Mouse (Mus musculus) hindbrain, embryonic 14.5 days (tissue): ENCODE data around the gene Padi6. TPM values are rescaled to one million over a fixed set of nuclear protein-coding genes. Genes with fewer than 3 reads are reported as not detected.

Experiments used
- ATAC-seq: fragments of 200-750 bp; cut with Nextera tagmentation; 2 replicates; pipeline ENCODE4 v1.8.0; 2017; ENCODE audit warnings: moderate number of reproducible peaks, mild to moderate bottlenecking, moderate TSS enrichment, moderate library complexity; ENCODE audit not compliant: low FRiP score
- DNase-seq: peaks from one replicate; pipeline ENCODE4 v3.0.0-alpha.2; 2015; ENCODE audit warnings: low spot score
- H3K27ac ChIP-seq: fragments of 300-500 bp; sonication (generic); 2 replicates; pipeline ENCODE4 v1.5.1; 2014; ENCODE audit warnings: mild to moderate bottlenecking, moderate library complexity
- H3K27me3 ChIP-seq: fragments of 300-500 bp; sonication (generic); 2 replicates; pipeline ENCODE4 v1.6.1; 2014; ENCODE audit warnings: mild to moderate bottlenecking, low read length, mixed read lengths; ENCODE audit not compliant: control insufficient read depth, insufficient read depth
- H3K36me3 ChIP-seq: fragments of 300-500 bp; sonication (generic); replicated peaks from 2 replicates; pipeline ENCODE4 v1.6.1; 2014; ENCODE audit not compliant: control insufficient read depth, insufficient read depth
- H3K4me1 ChIP-seq: fragments of 300-500 bp; sonication (generic); replicated peaks from 2 replicates; pipeline ENCODE4 v1.6.1; 2014; ENCODE audit warnings: antibody characterized with exemption, low read length, mixed read lengths; ENCODE audit not compliant: control insufficient read depth, insufficient read depth
- H3K4me2 ChIP-seq: fragments of 300-500 bp; sonication (generic); replicated peaks from 2 replicates; pipeline ENCODE4 v1.6.1; 2014; ENCODE audit warnings: mild to moderate bottlenecking, moderate library complexity
- H3K4me3 ChIP-seq: fragments of 300-500 bp; sonication (generic); replicated peaks from 2 replicates; pipeline ENCODE4 v1.5.1; 2014; ENCODE audit warnings: mild to moderate bottlenecking, low read length
- H3K9ac ChIP-seq: fragments of 300-500 bp; sonication (generic); 2 replicates; pipeline ENCODE4 v1.6.1; 2014
- H3K9me3 ChIP-seq: fragments of 300-500 bp; sonication (generic); 2 replicates; pipeline ENCODE4 v1.6.1; 2016; ENCODE audit warnings: low read length; ENCODE audit not compliant: control insufficient read depth
- WGBS: fragments of 180-500 bp; shearing (Covaris S2); extraction: QIAGEN DNeasy Blood & Tissue Kit; methylation state at CpG from one replicate; pipeline ENCODE4 v1.1.7; 2014; 5-methylcytosine and 5-hydroxymethylcytosine counted together
- polyA plus RNA-seq: library from polyadenylated mRNA; unstranded; fragments of >200 nt; fragmentation: Nextera tagmentation; extraction: Ambion mirVana; gene quantifications from 2 replicates; pipeline ENCODE4 v1.2.1, GENCODE M21; 2014

Padi6 gene
- polyA plus RNA-seq, 1 experiment from 2014 or later: not detected

DNA sequence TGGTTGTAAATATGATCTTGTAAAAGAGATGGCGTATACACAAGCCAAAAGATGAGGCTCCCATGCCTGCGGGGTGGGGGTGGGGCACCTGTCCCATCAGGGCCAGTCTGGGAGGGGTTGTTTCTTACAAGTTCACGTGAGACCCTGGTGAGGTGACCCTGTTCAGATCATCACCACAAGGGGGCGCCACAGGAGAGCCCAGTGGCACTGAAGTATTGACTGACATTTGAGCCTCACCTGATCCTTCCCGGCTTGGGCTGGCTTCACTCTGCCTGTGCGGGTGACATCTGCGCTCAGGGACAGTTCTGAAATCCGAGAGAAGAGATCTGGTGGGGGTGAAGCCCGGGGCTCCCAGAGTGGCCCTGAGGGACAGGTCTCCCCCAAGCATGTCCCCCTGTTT is 20.7 kb upstream of the Padi6 start:
- Histone ChIP-seq H3K9ac (no peak overlapping the region), H3K4me3 (no peak overlapping the region), H3K4me2 (no peak overlapping the region), H3K27ac (no peak overlapping the region), H3K4me1 (no peaks in the 10 kb centered on the region), H3K27me3 (no peaks in the 10 kb centered on the region), H3K36me3 (no peaks in the 10 kb centered on the region), H3K9me3 (no peaks in the 10 kb centered on the region)
- WGBS: 16% methylated on average over 9 of the region's 9 CpGs
- DNase-seq (no peak), ATAC-seq (no peak)

DNA sequence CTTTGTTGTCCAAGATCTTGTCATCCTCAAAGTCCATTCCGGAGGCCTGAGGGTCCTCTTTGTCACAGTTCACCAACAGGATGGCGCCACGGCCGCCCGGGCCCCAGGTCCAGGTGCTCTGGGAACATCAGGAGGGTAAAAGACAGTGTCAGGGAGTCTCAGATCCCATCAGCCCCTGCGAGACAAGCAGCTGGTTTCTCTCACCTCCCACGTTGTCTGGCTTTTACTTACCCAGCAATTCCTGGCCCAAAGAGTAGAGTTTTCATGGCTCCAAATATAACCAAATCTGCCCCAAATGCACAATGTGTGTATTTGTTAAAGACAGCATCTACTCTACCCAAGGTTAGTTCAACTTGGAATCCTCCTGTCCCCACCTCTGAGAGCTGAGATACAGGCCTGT is 19.2 kb upstream of the Padi6 start:
- Histone ChIP-seq H3K4me2 (no peak overlapping the region), H3K4me3 (no peak overlapping the region), H3K27me3 (no peaks in the 10 kb centered on the region), H3K4me1 (0 out of 2 replicates have a peak, but pooled peaks cover 3% of the 10 kb centered on the region), H3K27ac (no peak overlapping the region), H3K9ac (no peak overlapping the region), H3K9me3 (no peaks in the 10 kb centered on the region), H3K36me3 (no peaks in the 10 kb centered on the region)
- ATAC-seq: no peak
- DNase-seq: no peak
- WGBS: 94% methylated on average over 7 of the region's 7 CpGs

DNA sequence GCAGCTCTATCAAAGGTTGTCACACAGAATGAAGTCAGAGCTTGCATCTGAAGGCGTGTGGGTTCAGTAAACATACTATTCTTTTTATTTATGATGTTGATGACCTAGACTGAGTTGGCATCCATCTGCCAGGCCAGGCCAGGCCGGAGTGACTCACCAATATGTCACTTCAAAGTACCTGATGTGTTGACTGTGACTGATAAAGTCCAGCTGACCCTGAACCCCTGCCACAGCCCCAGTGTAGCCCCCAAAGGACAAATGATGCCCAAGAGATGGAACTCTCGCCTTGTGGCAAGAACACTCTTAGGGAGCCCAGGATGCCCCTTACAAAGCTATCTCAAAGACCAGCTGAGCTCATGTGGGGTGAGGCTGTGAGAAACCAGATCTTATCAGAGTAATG is 13.4 kb upstream of the Padi6 start:
- Histone ChIP-seq H3K27me3 (no peaks in the 10 kb centered on the region), H3K4me3 (no peak overlapping the region), H3K4me2 (no peak overlapping the region), H3K27ac (no peak overlapping the region), H3K9ac (no peak overlapping the region), H3K4me1 (0 out of 2 replicates have a peak, but pooled peaks cover 3% of the 10 kb centered on the region), H3K36me3 (no peaks in the 10 kb centered on the region), H3K9me3 (no peaks in the 10 kb centered on the region)
- ATAC-seq: no peak
- DNase-seq: no peak
- 85% methylated on average over 3 of the region's 3 CpGs for WGBS

DNA sequence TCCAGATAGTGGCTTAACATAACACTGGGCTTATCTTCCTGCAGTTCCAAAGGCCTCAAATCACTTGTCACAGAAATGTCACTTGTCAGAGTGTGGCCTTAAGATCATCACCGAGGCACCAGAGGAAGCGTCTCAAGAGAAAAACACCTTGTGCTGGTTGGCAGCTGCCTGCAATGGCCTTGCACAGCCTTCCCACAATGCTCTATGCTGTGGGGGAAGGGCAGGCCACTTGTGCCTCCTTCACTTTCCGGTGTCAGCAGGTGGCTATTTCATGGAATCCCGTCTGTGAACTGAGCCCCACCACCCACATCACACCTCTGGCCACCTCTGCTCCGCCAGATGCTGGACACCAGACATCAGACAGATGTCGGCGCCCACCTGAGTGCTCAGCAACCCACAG is 10.9 kb upstream of the Padi6 start:
- DNase-seq: no peak
- ATAC-seq: no peak
- H3K4me2 ChIP-seq: no peak overlapping the region
- H3K9ac ChIP-seq: no peak overlapping the region
- no peak overlapping the region for H3K4me3 ChIP-seq
- no peaks in the 10 kb centered on the region for H3K27me3 ChIP-seq
- H3K9me3 ChIP-seq: no peaks in the 10 kb centered on the region
- H3K4me1 ChIP-seq: 0 out of 2 replicates have a peak, but pooled peaks cover 3% of the 10 kb centered on the region
- 65% methylated on average over 7 of the region's 7 CpGs for WGBS
- no peak overlapping the region for H3K27ac ChIP-seq
- no peaks in the 10 kb centered on the region for H3K36me3 ChIP-seq

DNA sequence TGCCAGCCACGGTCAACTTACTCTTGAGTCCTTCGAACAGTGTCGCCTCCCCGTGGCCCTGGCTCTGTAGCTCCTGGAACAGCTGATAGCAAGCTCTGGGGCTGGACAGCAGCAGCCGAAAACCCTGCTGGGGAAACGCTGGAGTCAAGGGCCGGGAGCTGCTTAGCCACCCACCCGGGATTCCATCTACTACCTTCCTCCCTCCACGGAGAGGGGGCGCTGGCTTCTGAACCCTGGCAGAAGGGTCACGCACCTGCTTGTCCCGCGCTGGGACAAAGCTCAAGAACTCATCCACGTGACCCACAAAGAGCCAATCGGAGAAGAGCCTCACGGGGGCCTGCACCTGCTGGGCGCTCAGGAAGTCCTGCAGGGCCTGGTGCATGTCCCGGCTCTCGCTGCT is 7.9 kb upstream of the Padi6 start:
- no peak overlapping the region for H3K27ac ChIP-seq
- no peak for ATAC-seq
- no peak overlapping the region for H3K4me3 ChIP-seq

DNA sequence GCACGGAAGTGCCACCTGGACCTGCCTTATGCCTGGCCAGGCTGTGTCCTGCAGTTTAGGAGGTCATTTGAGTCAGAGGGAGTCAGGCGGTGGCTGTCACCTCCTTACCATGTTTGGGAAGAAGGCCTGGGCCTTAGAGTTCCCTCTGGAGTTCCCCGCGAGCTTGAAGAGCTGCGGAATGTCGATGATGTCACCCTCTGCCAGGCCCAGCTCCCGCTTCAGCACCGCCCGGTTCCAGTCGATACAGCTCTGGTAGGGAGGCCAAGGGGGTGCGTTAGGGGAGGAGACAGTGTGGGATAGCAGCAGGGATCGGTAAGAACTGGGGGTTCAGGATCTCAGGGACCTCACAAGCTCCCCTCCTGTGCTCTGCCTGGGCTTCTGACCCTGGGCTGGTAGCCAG is 5.5 kb upstream of the Padi6 start:
- H3K27me3 ChIP-seq: no peaks in the 10 kb centered on the region
- DNase-seq (no peak), ATAC-seq (no peak)
- H3K9me3 ChIP-seq: no peaks in the 10 kb centered on the region
- H3K9ac ChIP-seq: no peak overlapping the region
- H3K27ac ChIP-seq: no peak overlapping the region
- H3K4me2 ChIP-seq: no peak overlapping the region
- H3K4me3 ChIP-seq: no peak overlapping the region
- no peaks in the 10 kb centered on the region for H3K4me1 ChIP-seq
- 37% methylated on average over 12 of the region's 12 CpGs for WGBS
- H3K36me3 ChIP-seq: no peaks in the 10 kb centered on the region

More for the DNA sequence above, 7.9 kb upstream of the Padi6 start:
- Histone ChIP-seq H3K27me3 (no peaks in the 10 kb centered on the region), H3K4me2 (peak overlapping the region; percentile 31), H3K9me3 (no peaks in the 10 kb centered on the region), H3K9ac (no peak overlapping the region), H3K4me1 (no peaks in the 10 kb centered on the region), H3K36me3 (no peaks in the 10 kb centered on the region)
- 10% methylated on average over 19 of the region's 19 CpGs for WGBS
- no peak for DNase-seq

DNA sequence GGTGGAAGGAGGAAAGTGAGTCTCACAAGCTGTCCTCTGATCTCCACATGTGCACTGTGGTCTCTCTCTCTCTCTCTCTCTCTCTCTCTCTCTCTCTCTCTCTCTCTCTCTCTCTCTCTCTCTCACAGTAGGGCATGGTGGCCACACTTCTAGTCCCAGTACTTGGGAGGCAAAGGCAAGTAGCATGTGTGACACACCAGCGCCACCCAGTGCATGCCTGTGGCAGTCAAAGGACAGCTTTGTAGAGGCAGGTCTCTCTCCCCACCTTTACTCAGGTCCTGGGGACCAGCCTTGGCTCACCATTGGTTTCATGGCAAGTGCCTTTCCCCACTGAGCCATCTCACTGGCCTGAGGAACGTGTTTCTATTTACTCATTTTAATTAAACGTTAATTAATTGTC is 2.2 kb upstream of the Padi6 start:
- no peak overlapping the region for H3K27ac ChIP-seq
- no peaks in the 10 kb centered on the region for H3K36me3 ChIP-seq
- no peak overlapping the region for H3K9ac ChIP-seq
- H3K9me3 ChIP-seq: no peaks in the 10 kb centered on the region
- DNase-seq (no peak), ATAC-seq (no peak)
- no peak overlapping the region for H3K4me3 ChIP-seq
- H3K4me1 ChIP-seq: no peaks in the 10 kb centered on the region
- H3K4me2 ChIP-seq: no peak overlapping the region
- 23% methylated on average over 3 of the region's 3 CpGs for WGBS
- H3K27me3 ChIP-seq: no peaks in the 10 kb centered on the region

DNA sequence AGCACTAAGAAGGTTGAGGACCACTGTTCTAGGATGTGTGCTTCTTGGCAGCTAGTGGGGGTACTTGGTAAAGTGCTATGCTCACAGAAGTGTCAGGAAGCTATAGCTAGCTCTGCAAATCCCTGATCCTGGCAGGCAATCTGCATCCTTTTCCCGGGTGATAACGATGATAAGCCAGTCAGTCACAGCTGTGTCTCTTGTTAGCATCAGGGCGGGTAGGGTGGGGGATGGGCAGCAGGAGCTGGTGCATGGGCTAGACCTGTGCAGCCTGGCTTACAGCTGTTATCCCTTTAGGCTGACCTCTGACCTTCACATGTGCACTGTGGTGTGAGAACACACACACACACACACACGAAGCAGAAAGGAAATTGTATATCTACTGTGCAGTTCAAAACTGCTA is 643 bp upstream of the Padi6 start:
- no peak overlapping the region for H3K9ac ChIP-seq
- DNase-seq: no peak
- no peak overlapping the region for H3K27ac ChIP-seq
- no peak for ATAC-seq
- no peaks in the 10 kb centered on the region for H3K9me3 ChIP-seq
- no peaks in the 10 kb centered on the region for H3K36me3 ChIP-seq
- H3K4me1 ChIP-seq: no peaks in the 10 kb centered on the region
- no peaks in the 10 kb centered on the region for H3K27me3 ChIP-seq
- H3K4me3 ChIP-seq: no peak overlapping the region
- H3K4me2 ChIP-seq: no peak overlapping the region
- WGBS: 30% methylated on average over 4 of the region's 4 CpGs

DNA sequence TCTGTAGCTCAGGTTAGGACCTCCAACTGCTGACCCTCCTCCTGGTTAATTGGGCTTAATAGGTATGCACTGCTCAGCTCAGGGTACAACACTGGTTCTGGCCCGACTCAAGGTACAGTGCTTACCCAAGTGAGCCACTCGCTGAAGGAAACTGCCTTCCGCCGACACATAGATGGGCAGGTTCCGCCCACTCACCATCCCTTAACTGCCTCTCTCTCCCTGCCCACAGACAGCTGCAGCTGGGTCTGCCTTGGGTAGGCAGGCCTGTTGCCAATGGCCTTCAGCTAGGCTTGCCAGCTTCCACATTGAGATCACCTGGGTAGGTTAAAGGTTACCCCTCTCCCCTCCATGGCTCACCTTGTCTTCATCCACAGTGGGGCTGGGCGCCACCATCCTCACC is 1.0 kb downstream of the Padi6 start:
- ATAC-seq (no peak), DNase-seq (no peak)
- WGBS: 86% methylated on average over 6 of the region's 6 CpGs
- H3K4me3 ChIP-seq: no peak overlapping the region
- no peaks in the 10 kb centered on the region for H3K27me3 ChIP-seq
- H3K9me3 ChIP-seq: no peaks in the 10 kb centered on the region
- H3K4me1 ChIP-seq: no peaks in the 10 kb centered on the region
- no peak overlapping the region for H3K4me2 ChIP-seq
- H3K36me3 ChIP-seq: no peaks in the 10 kb centered on the region
- H3K9ac ChIP-seq: no peak overlapping the region
- no peak overlapping the region for H3K27ac ChIP-seq

DNA sequence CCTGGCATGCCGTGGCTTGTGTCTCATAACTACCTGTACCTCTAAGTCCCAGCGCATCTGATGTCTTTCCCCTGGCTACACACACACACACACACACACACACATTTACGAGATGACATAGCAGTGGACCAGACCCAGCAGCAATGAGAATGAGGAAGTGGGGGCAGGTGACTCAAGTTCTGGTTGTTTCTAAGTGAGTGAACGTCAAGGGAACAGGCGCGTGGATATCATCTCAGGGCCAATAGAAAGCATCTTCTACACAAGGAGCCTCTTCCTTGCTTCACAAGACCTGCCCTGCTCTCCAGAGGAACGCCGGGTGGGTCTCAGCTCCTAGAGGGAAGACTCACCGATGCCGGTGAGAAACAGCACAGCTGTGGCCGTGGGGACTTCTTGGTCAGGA is 1.8 kb downstream of the Padi6 start:
- Histone ChIP-seq H3K9me3 (no peaks in the 10 kb centered on the region), H3K4me1 (no peaks in the 10 kb centered on the region), H3K4me3 (no peak overlapping the region), H3K27ac (no peak overlapping the region), H3K4me2 (no peak overlapping the region), H3K9ac (no peak overlapping the region), H3K36me3 (no peaks in the 10 kb centered on the region), H3K27me3 (no peaks in the 10 kb centered on the region)
- ATAC-seq (no peak), DNase-seq (no peak)
- 89% methylated on average over 11 of the region's 11 CpGs for WGBS
